Mouse (Mus musculus) thymus, postnatal 36 days (tissue): ENCODE measurements around the gene Zswim5.
"Not testable (repeated sequence)": the region's sequence is repeated elsewhere in the genome, so short reads cannot be mapped to it uniquely, and the experiment has no call there.

ENCODE experiments used
- DNase-seq, 2 experiments: peaks; one replicate each; pipeline ENCODE4 v3.0.0; 2022; ENCODE audit warnings: mixed read lengths in 2 of 2

The Zswim5 gene

GRCm38 (mm10) chr4:116876995-116877728 lies at the start of gene Zswim5:
Gene Zswim5 (plus strand): TSS chr4:116877376.
- peak; percentile 39 to 51 for DNase-seq

DNA sequence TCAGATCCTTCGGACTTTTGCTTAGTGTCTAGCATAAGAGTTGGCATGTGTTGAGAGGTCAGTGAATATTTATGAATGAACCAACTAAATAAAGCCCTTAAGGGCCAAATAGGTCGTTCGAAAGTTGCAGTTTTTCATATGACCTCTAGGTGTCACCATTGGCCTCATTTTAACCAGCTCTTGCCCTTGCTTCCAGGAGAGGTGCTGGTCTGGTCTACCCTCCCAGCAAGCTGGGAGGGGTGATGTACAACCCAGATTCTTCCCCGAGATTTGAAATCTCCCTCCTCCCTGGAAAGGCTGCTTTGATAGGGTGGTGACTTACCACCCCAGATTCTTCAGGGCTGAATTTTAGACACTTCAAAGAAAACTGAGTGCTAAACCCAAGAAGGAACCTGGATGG lies 49.4 kb upstream of the Zswim5 start:
- DNase-seq: no peak

GRCm38 (mm10) chr4:116829364-116830069 lies 47.7 kb upstream of the Zswim5 start:
- DNase-seq: no peak

DNA sequence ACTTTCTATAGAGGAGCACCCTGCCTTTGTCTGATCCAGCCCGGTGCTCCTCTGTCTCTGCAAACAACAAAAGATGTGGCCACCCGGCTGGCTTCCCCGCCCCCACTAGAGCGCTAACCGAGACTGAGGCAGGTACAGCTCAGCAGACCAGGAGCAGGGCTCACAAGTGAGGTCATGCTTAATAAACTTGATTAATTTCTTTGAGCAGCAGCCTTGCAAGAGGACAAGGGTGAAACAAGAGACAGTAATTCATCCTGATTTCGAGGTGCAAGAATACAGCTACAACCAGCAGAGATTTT lies 47.2 kb upstream of the Zswim5 start:
- no peak for DNase-seq

- no peak for DNase-seq
Measured at GRCm38 (mm10) chr4:116838999-116839398, 38.2 kb upstream of the Zswim5 start.

GRCm38 (mm10) chr4:116840096-116840495 lies 37.1 kb upstream of the Zswim5 start:
- DNase-seq: not testable (repeated sequence)

DNA sequence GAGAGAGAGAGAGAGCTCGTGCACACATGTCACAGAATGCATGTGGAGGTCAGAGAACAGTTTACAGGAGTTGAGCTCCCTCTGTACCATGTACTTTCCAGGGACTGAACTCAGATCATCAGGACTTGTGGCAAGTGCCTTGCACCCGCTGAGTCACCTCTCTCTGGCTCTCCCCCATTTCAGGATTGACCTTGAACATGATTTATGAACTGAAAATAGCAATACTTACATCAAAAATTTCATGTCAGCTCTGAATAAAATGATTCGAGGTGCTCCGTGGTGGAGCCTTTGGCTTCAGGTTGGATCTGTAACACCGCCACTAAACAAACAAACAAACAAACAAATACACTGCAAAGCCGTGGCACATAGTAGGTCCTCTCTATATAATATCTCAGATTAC lies 36.3 kb upstream of the Zswim5 start:
- no peak for DNase-seq

GRCm38 (mm10) chr4:116844324-116844723 lies 32.9 kb upstream of the Zswim5 start:
- no peak for DNase-seq

DNA sequence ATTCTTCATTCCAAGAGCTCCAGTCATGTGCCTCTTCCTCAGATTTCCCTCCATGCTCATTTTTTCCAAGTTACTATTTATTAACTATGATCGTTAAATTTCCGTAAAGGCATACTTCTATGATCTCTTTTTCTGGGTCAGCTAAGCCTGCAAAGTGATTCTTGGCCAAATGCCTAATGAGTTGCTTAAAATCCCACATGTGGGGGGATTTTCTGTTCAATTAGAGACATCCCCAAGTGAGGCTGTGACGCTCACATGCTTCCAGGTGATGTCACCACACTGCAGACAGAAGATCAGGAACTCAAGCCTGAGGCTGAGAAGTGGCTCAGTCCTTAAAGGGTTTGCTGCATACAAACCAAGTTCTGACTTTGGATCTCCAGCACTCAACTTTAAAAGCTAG lies 27.3 kb upstream of the Zswim5 start:
- no peak for DNase-seq

- no peak for DNase-seq
Measured at GRCm38 (mm10) chr4:116854286-116854685, 22.9 kb upstream of the Zswim5 start.

DNA sequence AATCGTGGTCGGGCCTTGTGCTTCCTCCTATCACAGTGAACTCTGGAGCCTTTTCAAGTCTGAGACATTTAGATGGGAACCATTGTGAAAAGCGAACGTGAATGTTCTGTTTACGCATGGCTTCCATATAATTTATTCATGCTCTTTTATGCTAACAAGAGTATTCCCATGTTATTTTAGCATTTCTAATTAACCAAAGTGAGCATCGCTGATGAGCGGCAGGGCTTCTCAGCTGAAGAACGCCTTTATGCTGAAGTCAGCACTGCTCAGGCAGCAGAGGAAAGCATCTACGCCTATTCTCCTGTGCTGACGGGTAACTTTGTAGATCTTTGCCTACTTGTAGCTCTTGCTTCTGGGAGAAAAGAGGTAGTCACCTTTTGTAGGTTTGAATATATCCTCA lies 20.0 kb upstream of the Zswim5 start:
- no peak for DNase-seq

DNA sequence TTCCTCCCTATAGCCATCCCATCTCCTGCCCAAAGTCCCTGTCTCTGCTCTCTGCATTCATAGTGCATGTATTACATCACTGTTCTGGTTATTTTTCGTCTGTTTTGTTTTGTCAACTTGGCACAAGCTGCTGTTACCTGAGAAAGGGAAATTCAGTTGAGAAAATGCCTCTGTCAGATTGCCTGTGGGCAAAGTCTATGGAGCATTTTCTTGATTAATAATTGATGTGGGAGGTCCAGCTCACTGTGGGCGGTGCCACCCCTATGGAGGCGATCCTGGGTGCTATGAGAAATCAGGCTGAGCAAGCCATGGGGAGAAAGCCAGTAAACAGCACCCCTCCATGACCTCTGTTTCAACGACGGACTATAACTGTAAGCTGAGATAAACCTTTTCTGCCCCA lies 17.5 kb upstream of the Zswim5 start:
- DNase-seq: no peak

DNA sequence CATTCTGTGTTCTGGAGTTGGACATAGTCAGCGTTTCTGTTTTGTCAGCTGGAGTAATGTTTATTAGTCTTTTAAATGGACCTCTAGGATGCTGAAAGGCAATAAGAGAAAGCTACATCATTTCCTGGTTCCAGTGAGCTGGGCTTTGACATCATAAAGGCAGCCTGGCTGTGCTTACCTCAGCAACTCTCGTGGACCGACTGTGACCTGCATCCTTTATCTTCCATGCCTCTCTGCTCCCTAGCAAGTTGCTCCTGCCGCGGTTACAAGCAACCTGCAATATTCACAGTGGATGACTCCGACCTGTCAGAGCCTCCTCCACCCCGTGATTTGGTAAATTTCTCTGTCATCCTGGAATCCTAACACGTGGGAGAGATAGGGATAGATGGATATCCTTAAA lies 15.2 kb upstream of the Zswim5 start:
- no peak for DNase-seq

DNA sequence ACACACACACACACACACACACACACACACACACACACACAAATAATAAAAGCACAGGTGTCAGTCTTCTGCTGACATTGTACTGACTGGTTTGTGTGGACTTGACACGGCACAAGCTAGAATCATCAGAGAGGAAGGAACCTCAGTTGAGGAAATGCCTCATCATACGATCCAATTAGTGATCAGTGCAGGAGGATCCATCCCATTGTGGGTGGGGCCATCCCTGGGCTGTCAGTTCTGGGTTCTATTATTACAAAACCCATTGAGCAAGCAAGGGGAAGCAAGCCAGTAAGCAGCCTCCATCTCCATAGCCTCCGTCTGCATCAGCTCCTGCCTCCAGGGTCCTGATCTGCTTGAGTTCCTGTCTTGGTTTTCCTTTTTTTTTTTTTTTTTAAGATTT lies 7.3 kb upstream of the Zswim5 start:
- DNase-seq: no peak

- DNase-seq: no peak
Measured at GRCm38 (mm10) chr4:116874595-116874994, 2.6 kb upstream of the Zswim5 start.

DNA sequence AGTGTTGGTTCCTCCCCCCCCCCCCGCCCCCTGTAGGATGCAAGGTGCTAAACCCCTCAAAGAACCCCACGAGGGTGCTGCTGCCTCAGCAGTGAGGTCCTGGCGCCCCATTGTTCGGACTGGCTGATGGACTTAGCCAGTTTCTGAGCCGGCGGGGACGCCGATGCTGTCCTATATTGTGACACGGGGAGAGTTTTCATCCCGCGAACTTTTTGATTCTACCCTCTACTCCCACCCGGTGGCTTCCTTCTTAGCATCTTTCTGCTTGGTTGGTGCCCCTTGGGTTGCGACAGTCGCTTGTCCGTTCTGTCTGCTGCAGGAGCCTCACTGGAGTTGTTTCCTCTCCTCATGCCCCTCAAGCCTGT lies 564 bp upstream of the Zswim5 start:
- DNase-seq: peak in 1 of 2 experiments; percentile 12

DNA sequence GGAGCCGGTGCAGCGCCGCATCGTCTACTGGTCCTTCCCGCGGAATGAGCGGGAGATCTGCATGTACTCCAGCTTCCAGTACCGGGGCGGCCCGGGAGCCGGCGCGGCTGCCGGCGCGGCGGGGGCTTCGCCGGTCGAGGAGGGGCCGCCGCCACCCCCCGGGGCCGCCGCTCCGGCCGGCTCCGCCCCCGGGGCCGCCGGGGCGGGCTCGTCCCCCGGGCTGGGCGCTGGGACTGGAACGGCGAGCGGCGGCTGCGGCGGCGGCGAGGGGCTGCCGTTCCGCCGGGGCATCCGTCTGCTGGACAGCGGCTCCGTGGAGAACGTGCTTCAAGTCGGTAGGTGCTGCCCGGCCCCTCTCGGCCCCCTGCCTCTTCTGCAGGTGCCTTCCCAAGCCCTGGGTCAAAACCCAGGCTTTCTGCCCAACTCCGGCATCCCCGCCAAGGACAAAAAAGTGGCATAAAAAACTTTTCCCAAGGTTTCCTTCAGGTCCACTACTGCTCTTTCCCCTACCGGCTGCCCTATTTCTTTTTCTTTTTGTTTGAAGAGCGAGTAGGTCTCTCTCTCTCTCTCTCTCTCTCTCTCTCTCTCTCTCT lies 649 bp downstream of the Zswim5 start:
- DNase-seq: peak; percentile 3 to 9

DNA sequence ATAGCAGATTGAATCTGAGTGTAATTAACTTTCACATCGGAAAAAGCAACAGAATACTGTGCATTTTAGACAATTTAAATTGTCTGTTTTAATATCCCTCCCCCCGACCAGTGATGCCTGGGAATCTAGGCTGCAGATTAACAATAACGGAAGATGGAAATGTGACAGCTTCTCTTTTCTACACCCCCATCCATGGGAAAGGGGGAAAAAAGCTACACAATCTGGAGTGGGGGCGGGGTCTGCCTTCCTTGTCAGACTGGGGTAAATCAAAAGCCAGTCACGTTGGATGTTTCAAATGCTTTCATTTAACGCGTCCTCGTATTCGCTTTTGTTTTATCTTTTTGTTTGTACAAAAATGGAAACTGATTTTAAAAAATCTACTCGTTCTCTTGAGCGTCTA lies 1.3 kb downstream of the Zswim5 start:
- peak in 1 of 2 experiments; percentile 2 for DNase-seq

GRCm38 (mm10) chr4:116882679-116883078 lies 5.5 kb downstream of the Zswim5 start:
- no peak for DNase-seq

GRCm38 (mm10) chr4:116894200-116895080 lies 17.3 kb downstream of the Zswim5 start:
- no peak for DNase-seq

GRCm38 (mm10) chr4:116910489-116911181 lies 33.5 kb downstream of the Zswim5 start:
- DNase-seq: no peak

DNA sequence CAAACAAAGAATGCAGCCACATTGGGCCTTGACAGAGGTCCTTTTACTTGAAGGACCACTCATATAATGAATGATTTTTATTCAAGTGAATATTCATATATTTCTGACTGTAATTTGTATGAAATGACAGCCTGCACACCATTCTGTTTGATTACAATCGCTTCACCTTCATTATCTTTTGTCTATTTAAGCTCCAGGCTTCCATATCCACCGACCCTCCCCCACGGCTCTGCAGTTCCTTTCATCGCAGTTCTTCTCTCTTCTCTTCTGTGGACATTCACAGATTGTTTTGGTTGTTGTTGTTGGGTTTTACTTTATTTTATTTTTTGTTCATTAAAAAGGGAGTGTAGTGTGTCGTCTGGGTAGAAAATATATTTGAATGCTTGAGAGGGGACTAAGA lies 34.0 kb downstream of the Zswim5 start:
- no peak for DNase-seq

- no peak for DNase-seq
Measured at GRCm38 (mm10) chr4:116913318-116913717, 36.1 kb downstream of the Zswim5 start.
